Comparison of ENCODE assay signal across 50 mouse cellular contexts in genomic region chr13:96980561-96980960, GRCm38 (mm10). TPM values are rescaled to one million over a fixed set of nuclear protein-coding genes. Genes with fewer than 3 reads are reported as not detected.
"Had no signal": no experiment of that assay in that cellular context is flagged by ENCODE, and none has a peak within 500 bp of the region (broad histone marks: within the 10 kb centered on the region; RNA-seq: fewer than 3 reads in every experiment).

No protein-coding gene starts in this region.

- H3K27ac ChIP-seq: heart, embryonic 10.5 days; heart, embryonic 13.5 days; heart, embryonic 15.5 days; hindbrain, embryonic 10.5 days; hindbrain, embryonic 12.5 days; hindbrain, embryonic 13.5 days; hindbrain, embryonic 14.5 days; hindbrain, embryonic 15.5 days; hindbrain, postnatal 0 days; intestine, embryonic 15.5 days; kidney, embryonic 15.5 days; kidney, postnatal 0 days; layer of hippocampus, adult 2 months had no signal

- H3K4me3 ChIP-seq: heart, embryonic 10.5 days; heart, embryonic 12.5 days; heart, embryonic 13.5 days; heart, embryonic 15.5 days; hindbrain, embryonic 10.5 days; hindbrain, embryonic 12.5 days; hindbrain, embryonic 13.5 days; hindbrain, embryonic 15.5 days; intestine, embryonic 15.5 days; kidney, embryonic 15.5 days; layer of hippocampus, adult 2 months had no signal

- ATAC-seq: hindbrain, embryonic 16.5 days; hindbrain, postnatal 0 days; inflammation-experienced regulatory T-cells, adult 6 months; intestine, embryonic 15.5 days; intestine, embryonic 16.5 days; intestine, postnatal 0 days had no signal

- H3K9ac ChIP-seq: heart, embryonic 12.5 days; heart, embryonic 13.5 days; heart, embryonic 15.5 days; hindbrain, embryonic 12.5 days; hindbrain, embryonic 13.5 days; hindbrain, embryonic 14.5 days; hindbrain, embryonic 15.5 days; intestine, embryonic 15.5 days; kidney, embryonic 15.5 days had no signal

- H3K9me3 ChIP-seq: heart, embryonic 10.5 days; heart, embryonic 12.5 days; heart, embryonic 13.5 days; heart, embryonic 15.5 days; hindbrain, embryonic 10.5 days; hindbrain, embryonic 12.5 days; hindbrain, embryonic 13.5 days; hindbrain, embryonic 15.5 days; intestine, embryonic 15.5 days; kidney, embryonic 15.5 days had no signal

- H3K36me3 ChIP-seq: heart, embryonic 10.5 days; heart, embryonic 12.5 days; heart, embryonic 13.5 days; heart, embryonic 15.5 days; hindbrain, embryonic 10.5 days; hindbrain, embryonic 12.5 days; hindbrain, embryonic 13.5 days; hindbrain, embryonic 15.5 days; intestine, embryonic 15.5 days; kidney, embryonic 15.5 days had no signal

- H3K4me2 ChIP-seq: heart, embryonic 11.5 days; heart, embryonic 12.5 days; heart, embryonic 13.5 days; heart, embryonic 15.5 days; hindbrain, embryonic 12.5 days; hindbrain, embryonic 13.5 days; hindbrain, embryonic 14.5 days; hindbrain, embryonic 15.5 days; intestine, embryonic 15.5 days; kidney, embryonic 15.5 days had no signal

- DNase-seq: heart, postnatal 10 days; heart, postnatal 14 days; heart, postnatal 36 days; kidney, adult 11 months; kidney, adult 18-20 months; kidney, adult 2 months; kidney, adult 8-10 months; kidney, adult 9 months; kidney, postnatal 10 days; kidney, postnatal 14 days; kidney, postnatal 25 days; kidney, postnatal 36 days; kidney, postnatal 4 days; layer of hippocampus, adult 9-11 months; layer of hippocampus, postnatal 36 days had no signal

- H3K27me3 ChIP-seq: heart, embryonic 12.5 days; heart, embryonic 13.5 days; heart, embryonic 15.5 days; hindbrain, embryonic 12.5 days; hindbrain, embryonic 13.5 days; hindbrain, embryonic 15.5 days; intestine, embryonic 15.5 days; kidney, embryonic 15.5 days had no signal

RNA-seq across cellular contexts. Expression of gene 1700029F12Rik, which starts 53.6 kb away (rescaled TPM):
- total RNA-seq: heart, adult 8-10 months; heart, postnatal 10 days; heart, postnatal 14 days; heart, postnatal 25 days; heart, postnatal 36 days; hematopoietic stem cell, adult 5-6 weeks; hindbrain, postnatal 0 days; layer of hippocampus, adult 18-20 months; layer of hippocampus, adult 2 months; layer of hippocampus, adult 8-10 months; layer of hippocampus, postnatal 10 days; layer of hippocampus, postnatal 14 days; layer of hippocampus, postnatal 25 days; layer of hippocampus, postnatal 36 days had no signal
- polyA plus RNA-seq: heart, embryonic 10.5 days; heart, embryonic 11.5 days; heart, embryonic 12.5 days; heart, embryonic 13.5 days; heart, embryonic 14.5 days; heart, embryonic 15.5 days; heart, embryonic 16.5 days; heart, postnatal 0 days; hindbrain, embryonic 10.5 days; hindbrain, embryonic 11.5 days; hindbrain, embryonic 12.5 days; hindbrain, embryonic 13.5 days; hindbrain, embryonic 14.5 days; hindbrain, embryonic 15.5 days; hindbrain, embryonic 16.5 days; hindbrain, postnatal 0 days; inflammation-experienced regulatory T-cells, adult 6 months; intestine, embryonic 14.5 days; intestine, embryonic 15.5 days; intestine, embryonic 16.5 days; intestine, postnatal 0 days; kidney, embryonic 14.5 days; kidney, embryonic 15.5 days; kidney, embryonic 16.5 days; kidney, postnatal 0 days; large intestine, adult 2 months had no signal
